Mouse (Mus musculus) C2C12 (cell line): ENCODE measurements around the gene Lfng. TPM values are rescaled to one million over a fixed set of nuclear protein-coding genes. Genes with fewer than 3 reads are reported as not detected.

Source experiments
- H3K27me3 ChIP-seq: one replicate; pipeline ENCODE4 v1.6.1; 2011; ENCODE audit not compliant: control insufficient read depth, insufficient read depth, insufficient read length
- H3K36me3 ChIP-seq: one replicate; pipeline ENCODE4 v1.6.1; 2011; ENCODE audit not compliant: control insufficient read depth, insufficient read depth
- H3K4me3 ChIP-seq: one replicate; pipeline ENCODE4 v1.5.1; 2011; ENCODE audit warnings: mild to moderate bottlenecking, control low read depth; ENCODE audit not compliant: poor library complexity, insufficient read depth, severe bottlenecking
- H3K79me2 ChIP-seq: one replicate; pipeline ENCODE4 v1.6.1; 2011; ENCODE audit not compliant: control insufficient read depth, insufficient read depth
- H3K79me3 ChIP-seq: one replicate; pipeline ENCODE4 v1.6.1; 2011; ENCODE audit warnings: low read depth, control low read depth
- H3ac ChIP-seq: one replicate; pipeline ENCODE3; 2011; ENCODE audit warnings: low read depth; ENCODE audit not compliant: control insufficient read depth, insufficient read length
- CEBPB ChIP-seq: IDR thresholded peaks from one replicate; pipeline ENCODE4 v1.6.1; 2011; ENCODE audit warnings: low read depth, mild to moderate bottlenecking, control low read depth, moderate library complexity
- CTCF ChIP-seq: IDR thresholded peaks from one replicate; pipeline ENCODE4 v1.5.1; 2011; ENCODE audit not compliant: control insufficient read depth, insufficient read depth, insufficient read length
- FOSL1 ChIP-seq: IDR thresholded peaks from one replicate; pipeline ENCODE4 v1.8.0; 2011; ENCODE audit warnings: mild to moderate bottlenecking, low read length; ENCODE audit not compliant: poor library complexity, insufficient read depth, severe bottlenecking
- MAX ChIP-seq: IDR thresholded peaks from one replicate; pipeline ENCODE4 v1.6.1; 2011; ENCODE audit warnings: mild to moderate bottlenecking, control low read depth
- MYOD1 ChIP-seq: IDR thresholded peaks from one replicate; pipeline ENCODE4 v1.6.1; 2011; ENCODE audit warnings: low read depth; ENCODE audit not compliant: control insufficient read depth, insufficient read length
- MYOG ChIP-seq: IDR thresholded peaks from one replicate; pipeline ENCODE4 v1.6.1; 2011; ENCODE audit not compliant: control insufficient read depth, insufficient read length; ENCODE audit errors: extremely low read depth
- USF1 ChIP-seq: IDR thresholded peaks from one replicate; pipeline ENCODE4 v1.6.1; 2011; ENCODE audit warnings: low read depth, mild to moderate bottlenecking, control low read depth, moderate library complexity
- polyA plus RNA-seq: library from polyadenylated mRNA; unstranded; fragments of >200 nt; fragmentation: generic; extraction: Trizol; gene quantifications from one replicate; pipeline ENCODE4 v1.2.1, GENCODE M21; 2012; ENCODE audit warnings: missing spikeins

Gene Lfng
- polyA plus RNA-seq, 1 experiment, result 18.7 TPM

DNA sequence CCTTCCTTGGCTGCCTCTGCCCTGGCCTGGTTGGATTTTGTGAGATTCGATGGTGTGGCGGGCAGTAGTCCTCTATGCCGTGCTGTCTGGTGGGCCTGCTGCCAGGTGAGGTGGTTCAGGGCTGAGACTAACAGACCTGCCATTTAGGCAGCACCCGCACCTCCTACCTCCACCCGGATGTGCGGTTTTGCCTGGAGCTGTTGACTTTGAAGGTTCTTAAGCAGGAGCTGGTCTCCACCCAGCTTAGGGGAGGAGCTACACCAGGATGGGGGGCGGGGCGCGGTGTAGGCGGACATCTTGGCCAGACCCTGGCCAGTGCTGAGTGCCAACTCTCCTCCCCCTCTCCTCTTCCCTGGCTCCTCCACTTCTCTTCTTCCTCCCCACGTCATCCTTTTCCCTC lies 39.8 kb upstream of the Lfng start:
- no peaks in the 10 kb centered on the region for H3K36me3 ChIP-seq
- no peaks in the 10 kb centered on the region for H3K79me3 ChIP-seq
- no peaks in the 10 kb centered on the region for H3K79me2 ChIP-seq
- H3ac ChIP-seq, result no peak overlapping the region
- H3K27me3 ChIP-seq, result peaks cover 7% of the 10 kb centered on the region
- no peak overlapping the region for H3K4me3 ChIP-seq
- TF ChIP-seq FOSL1 (no peak), MAX (no peak), CTCF (no peak), USF1 (no peak), CEBPB (no peak), MYOG (no peak), MYOD1 (no peak)

DNA sequence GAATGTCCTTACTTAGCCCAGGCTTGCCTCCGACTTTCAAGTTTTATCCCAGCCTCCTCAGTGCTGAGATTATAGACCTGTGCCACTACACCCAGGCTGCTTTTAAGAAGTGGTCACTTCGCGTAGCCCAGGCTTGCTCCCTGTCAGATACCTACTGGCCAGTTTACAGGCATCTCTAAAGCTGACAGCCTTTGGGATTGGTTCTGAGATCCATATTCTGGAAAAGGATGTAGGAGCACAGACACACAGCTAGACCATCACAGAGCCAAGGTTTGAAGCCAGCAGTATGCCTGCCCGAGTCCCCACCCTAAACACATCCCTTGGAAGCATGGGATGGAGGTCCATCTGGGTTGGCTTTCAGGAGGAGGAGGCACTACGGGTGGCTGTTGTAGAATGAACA lies 39.4 kb upstream of the Lfng start:
- Histone ChIP-seq H3K79me2 (no peaks in the 10 kb centered on the region), H3ac (no peak overlapping the region), H3K27me3 (peaks cover 7% of the 10 kb centered on the region), H3K4me3 (no peak overlapping the region), H3K36me3 (no peaks in the 10 kb centered on the region), H3K79me3 (no peaks in the 10 kb centered on the region)
- TF ChIP-seq MYOD1 (no peak), CEBPB (no peak), CTCF (no peak), FOSL1 (no peak), MYOG (no peak), MAX (no peak), USF1 (no peak)

DNA sequence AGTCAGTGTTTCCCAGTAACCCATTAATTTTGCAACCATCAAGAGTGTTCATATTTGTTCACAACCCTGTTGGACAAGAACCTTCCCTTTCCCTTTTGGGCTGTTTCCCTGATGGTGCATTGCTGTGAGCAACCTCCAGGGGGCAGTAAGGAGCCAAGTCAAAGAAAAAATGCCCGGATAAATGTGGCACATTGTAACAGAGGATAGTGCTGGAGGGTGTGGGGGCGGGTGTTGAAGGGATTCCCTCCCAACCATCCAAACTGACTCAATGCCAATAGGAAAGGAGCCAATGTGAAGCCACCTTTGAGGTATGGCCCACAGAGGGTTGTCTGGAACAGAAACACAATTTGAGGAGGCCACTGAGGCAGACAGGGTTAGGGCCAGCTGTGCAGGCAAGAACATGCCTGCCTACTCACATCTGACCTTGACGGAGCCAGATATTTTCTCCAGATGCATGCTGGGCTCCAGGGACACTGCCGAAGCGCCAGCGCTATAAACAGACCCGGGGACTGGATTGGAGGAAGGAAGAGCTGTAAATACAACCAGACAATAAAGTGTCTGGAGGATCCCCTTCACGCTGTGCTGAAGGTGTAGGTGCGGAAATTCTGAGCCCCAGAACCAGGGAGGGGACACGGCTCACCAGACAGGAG lies 38.7 kb upstream of the Lfng start:
- Histone ChIP-seq H3K27me3 (peaks cover 3% of the 10 kb centered on the region), H3ac (no peak overlapping the region), H3K36me3 (no peaks in the 10 kb centered on the region), H3K79me2 (no peaks in the 10 kb centered on the region), H3K79me3 (no peaks in the 10 kb centered on the region), H3K4me3 (no peak overlapping the region)
- TF ChIP-seq FOSL1 (no peak), CTCF (peak; percentile 51), USF1 (no peak)

DNA sequence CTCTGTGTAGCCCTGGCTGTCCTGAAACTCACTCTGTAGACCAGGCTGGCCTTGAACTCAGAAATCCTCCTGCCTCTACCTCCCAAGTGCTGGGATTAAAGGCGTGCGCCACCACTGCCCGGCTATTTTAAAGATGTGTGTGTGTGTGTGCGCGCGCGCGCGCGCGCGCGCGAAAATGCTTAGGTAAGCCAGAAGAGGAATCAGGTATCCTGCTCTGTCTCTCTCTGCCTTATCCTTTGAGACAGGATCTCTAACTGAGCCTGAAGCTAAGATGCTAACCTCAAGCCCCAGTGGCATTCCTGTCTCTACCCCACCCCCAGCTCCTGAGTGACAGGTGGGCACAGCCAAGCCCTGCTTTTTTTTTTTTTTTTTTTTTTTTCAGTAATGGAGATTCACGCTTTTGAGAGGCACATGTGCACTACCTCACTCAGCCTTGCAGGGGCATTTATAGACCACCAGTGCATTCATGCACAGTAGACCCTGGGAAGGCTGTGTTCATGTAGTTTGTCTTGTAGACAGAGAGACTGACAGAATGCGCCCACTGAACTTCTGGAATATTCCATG lies 38.0 kb upstream of the Lfng start:
- no peak overlapping the region for H3K4me3 ChIP-seq
- H3K79me2 ChIP-seq, result no peaks in the 10 kb centered on the region
- no peaks in the 10 kb centered on the region for H3K79me3 ChIP-seq
- TF ChIP-seq CTCF (no peak), USF1 (no peak), CEBPB (no peak), MYOD1 (no peak), MYOG (no peak), MAX (no peak), FOSL1 (no peak)
- H3K36me3 ChIP-seq, result no peaks in the 10 kb centered on the region
- no peaks in the 10 kb centered on the region for H3K27me3 ChIP-seq
- no peak overlapping the region for H3ac ChIP-seq

DNA sequence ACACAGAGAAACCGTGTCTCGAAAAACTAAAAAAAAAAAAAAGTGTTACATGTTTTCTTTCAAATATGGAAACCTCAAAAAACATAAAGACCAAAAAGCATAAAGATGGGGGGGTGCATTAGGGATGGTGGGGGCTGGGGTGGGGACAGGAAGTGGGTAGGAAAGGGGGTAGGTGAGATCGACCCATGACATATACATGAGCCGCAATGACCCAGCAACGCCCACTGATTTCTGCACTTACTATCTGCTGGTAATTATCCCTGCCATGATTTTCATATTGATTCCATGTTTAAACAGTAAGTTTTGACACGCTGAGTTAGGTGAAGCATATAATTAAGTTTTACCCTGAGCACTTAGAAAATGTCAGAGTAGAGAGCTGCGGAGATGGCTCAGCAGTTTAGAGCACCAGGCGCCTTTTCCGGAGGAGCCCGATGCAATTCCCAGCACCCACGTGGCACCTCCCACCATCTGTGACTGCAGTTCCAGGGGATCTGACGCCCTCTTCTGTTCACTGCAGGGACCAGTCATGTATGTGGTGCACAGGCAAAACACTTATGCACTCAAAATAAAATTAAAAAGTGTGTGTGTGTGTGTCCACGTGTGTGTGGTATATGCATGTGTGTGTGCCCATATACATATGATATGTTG lies 36.8 kb upstream of the Lfng start:
- no peak for TF ChIP-seq CTCF
- no peak for TF ChIP-seq CEBPB
- TF ChIP-seq MYOD1, result no peak
- no peak for TF ChIP-seq USF1
- no peak for TF ChIP-seq MAX
- TF ChIP-seq MYOG, result no peak
- no peak for TF ChIP-seq FOSL1
- Histone ChIP-seq H3ac (no peak overlapping the region), H3K4me3 (no peak overlapping the region), H3K36me3 (no peaks in the 10 kb centered on the region), H3K79me2 (no peaks in the 10 kb centered on the region), H3K27me3 (no peaks in the 10 kb centered on the region), H3K79me3 (no peaks in the 10 kb centered on the region)

DNA sequence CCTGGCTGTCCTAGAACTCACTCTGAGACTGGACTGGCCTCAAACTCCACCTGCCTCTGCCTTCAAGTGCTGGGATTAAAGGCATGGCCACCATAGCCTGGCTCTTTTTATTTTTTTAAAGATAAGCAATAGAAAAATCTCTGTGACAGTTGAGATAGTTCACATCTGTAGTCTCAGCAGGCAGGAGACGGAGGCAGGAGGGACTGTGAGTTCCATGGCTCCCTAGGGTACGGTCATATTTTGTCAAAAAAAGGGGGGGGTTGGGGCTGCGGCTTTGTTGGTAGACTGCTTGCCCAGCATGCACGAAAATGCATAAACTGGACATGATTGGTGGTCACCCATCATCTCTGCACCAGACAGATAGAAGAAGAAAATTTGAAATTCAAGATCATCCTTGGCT lies 35.9 kb upstream of the Lfng start:
- Histone ChIP-seq H3K79me3 (no peaks in the 10 kb centered on the region), H3K79me2 (no peaks in the 10 kb centered on the region), H3K27me3 (no peaks in the 10 kb centered on the region), H3K36me3 (no peaks in the 10 kb centered on the region), H3ac (no peak overlapping the region), H3K4me3 (no peak overlapping the region)
- no peak for TF ChIP-seq MYOG
- no peak for TF ChIP-seq USF1
- no peak for TF ChIP-seq CEBPB
- TF ChIP-seq CTCF, result no peak
- TF ChIP-seq MYOD1, result no peak
- no peak for TF ChIP-seq MAX
- TF ChIP-seq FOSL1, result no peak
